Mouse (Mus musculus) kidney, postnatal 36 days (tissue): ENCODE measurements around the gene Klhl35.
"Not testable (repeated sequence)": the region's sequence is repeated elsewhere in the genome, so short reads cannot be mapped to it uniquely, and the experiment has no call there.

Source experiments
- DNase-seq, 2 experiments: peaks; one replicate each; pipeline ENCODE4 v3.0.0; 2021 to 2022; ENCODE audit warnings: mixed read lengths in 2 of 2

The Klhl35 gene

GRCm38 (mm10) chr7:99501148-99501547 lies 35.3 kb downstream of the Klhl35 start:
- no peak for DNase-seq

GRCm38 (mm10) chr7:99504556-99504955 lies 38.8 kb downstream of the Klhl35 start:
- peak in 1 of 2 experiments; percentile 37 for DNase-seq

GRCm38 (mm10) chr7:99508187-99508586 lies 42.4 kb downstream of the Klhl35 start:
- DNase-seq = not testable (repeated sequence)

- DNase-seq = peak; percentile 70 to 83
These were observed 44.3 kb downstream of the Klhl35 start for GRCm38 (mm10) chr7:99510087-99510501.

- DNase-seq = peak in 1 of 2 experiments; percentile 38
These were observed 50.4 kb downstream of the Klhl35 start for GRCm38 (mm10) chr7:99516092-99516813.

GRCm38 (mm10) chr7:99516814-99517157 lies 51.0 kb downstream of the Klhl35 start:
- DNase-seq = no peak

- DNase-seq = no peak
These were observed 53.3 kb downstream of the Klhl35 start for GRCm38 (mm10) chr7:99518954-99519644.

GRCm38 (mm10) chr7:99523121-99523520 lies 57.3 kb downstream of the Klhl35 start:
- DNase-seq = no peak
